Mouse (Mus musculus) spleen, adult 12 weeks (tissue): ENCODE results near the gene Phlda2.

Experiments
- DNase-seq: peaks from one replicate; pipeline ENCODE4 v3.0.0; 2022; ENCODE audit warnings: low spot score

Gene Phlda2

GRCm38 (mm10) chr7:143501643-143502417, 1.1 kb downstream of the Phlda2 start:
- no peak for DNase-seq

GRCm38 (mm10) chr7:143500912-143501311, 2.0 kb downstream of the Phlda2 start:
- no peak for DNase-seq

GRCm38 (mm10) chr7:143498584-143498983, 4.4 kb downstream of the Phlda2 start:
- no peak for DNase-seq

- no peak for DNase-seq
Measured at GRCm38 (mm10) chr7:143495104-143495961, 7.6 kb downstream of the Phlda2 start.

GRCm38 (mm10) chr7:143493616-143494126, 9.3 kb downstream of the Phlda2 start:
- DNase-seq: no peak

GRCm38 (mm10) chr7:143489735-143490134, 13.2 kb downstream of the Phlda2 start:
- no peak for DNase-seq

- DNase-seq: no peak
Measured at GRCm38 (mm10) chr7:143482541-143482940, 20.4 kb downstream of the Phlda2 start.

- no peak for DNase-seq
Measured at GRCm38 (mm10) chr7:143481806-143482387, 21.1 kb downstream of the Phlda2 start.

- DNase-seq: no peak
Measured at GRCm38 (mm10) chr7:143480498-143480897, 22.5 kb downstream of the Phlda2 start.

GRCm38 (mm10) chr7:143477800-143478199, 25.1 kb downstream of the Phlda2 start:
- no peak for DNase-seq

- no peak for DNase-seq
Measured at GRCm38 (mm10) chr7:143476702-143477335, 26.1 kb downstream of the Phlda2 start.

- DNase-seq: no peak
Measured at GRCm38 (mm10) chr7:143475876-143476275, 27.1 kb downstream of the Phlda2 start.

GRCm38 (mm10) chr7:143474811-143475210, 28.1 kb downstream of the Phlda2 start:
- no peak for DNase-seq

GRCm38 (mm10) chr7:143473347-143474101, 29.4 kb downstream of the Phlda2 start, which contains the start of gene Slc22a18:
Gene Slc22a18, plus strand, starts transcription at chr7:143473736.
- no peak for DNase-seq

GRCm38 (mm10) chr7:143469946-143470345, 33.0 kb downstream of the Phlda2 start:
- DNase-seq: no peak

GRCm38 (mm10) chr7:143467714-143468113, 35.2 kb downstream of the Phlda2 start:
- DNase-seq: no peak

GRCm38 (mm10) chr7:143466099-143466677, 36.8 kb downstream of the Phlda2 start:
- peak; percentile 47 for DNase-seq

- DNase-seq: no peak
Measured at GRCm38 (mm10) chr7:143464811-143465560, 38.0 kb downstream of the Phlda2 start.

GRCm38 (mm10) chr7:143463865-143464415, 39.0 kb downstream of the Phlda2 start:
- peak; percentile 45 for DNase-seq

- DNase-seq: no peak
Measured at GRCm38 (mm10) chr7:143462516-143462915, 40.4 kb downstream of the Phlda2 start.
